Mouse (Mus musculus) heart, adult 2 months (tissue): ENCODE results near the gene Baz2b.

ENCODE experiments used
- CTCF ChIP-seq: fragments of 200-600 bp; IDR thresholded peaks from 2 replicates; pipeline ENCODE4 v1.8.1; 2022; ENCODE audit warnings: antibody characterized with exemption, mild to moderate bottlenecking, moderate library complexity
- EP300 ChIP-seq: fragments of 200-500 bp; IDR thresholded peaks from 2 replicates; pipeline ENCODE4 v1.6.1; 2011; ENCODE audit warnings: low read depth, low read length, control low read depth; ENCODE audit not compliant: insufficient read depth
- POLR2A ChIP-seq: fragments of 200-500 bp; IDR thresholded peaks from 2 replicates; pipeline ENCODE4 v1.6.1; 2011; ENCODE audit warnings: mild to moderate bottlenecking, low read depth, low read length, control low read depth; ENCODE audit not compliant: insufficient read depth

- TF ChIP-seq EP300 (no peak), POLR2A (no peak), CTCF (no peak)
These were observed 233.0 kb downstream of the Baz2b start for GRCm38 (mm10) chr2:59976680-59977079.
